Comparison of ENCODE assay signal across 9 mouse cellular contexts in the genomic region with DNA sequence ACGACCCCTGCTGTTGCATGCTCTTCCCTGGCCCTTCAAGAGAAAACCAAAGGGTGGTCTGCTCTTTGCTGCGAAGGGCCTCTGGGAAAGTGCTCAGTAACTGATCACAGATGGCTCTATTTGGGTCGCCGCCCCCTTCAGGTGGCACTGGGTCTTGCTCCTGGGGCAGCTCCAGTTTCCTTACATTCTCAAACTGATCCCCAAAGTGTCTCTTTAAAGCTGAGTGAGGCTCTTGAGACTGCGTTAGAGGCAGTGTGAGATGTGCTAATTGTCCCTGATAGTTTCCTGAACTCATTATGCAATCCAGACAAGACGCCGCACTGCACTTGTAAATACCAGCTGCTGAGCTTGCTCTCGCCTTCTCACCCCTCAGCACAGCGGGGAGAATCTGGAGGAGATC. TPM values are rescaled to one million over a fixed set of nuclear protein-coding genes. Genes with fewer than 3 reads are reported as not detected.
DNase-seq lines count a peak whose midpoint lies in the region; ATAC-seq lines count a peak whose summit lies in the region.
"Had no signal": no experiment of that assay in that cellular context is flagged by ENCODE, and none has a peak within 500 bp of the region (broad histone marks: within the 10 kb centered on the region; RNA-seq: fewer than 3 reads in every experiment).

No protein-coding gene starts in this region.

- H3K36me3 ChIP-seq in heart, embryonic 13.5 days, result peaks cover 59% of the 10 kb centered on the region

- H3K27ac ChIP-seq in heart, embryonic 13.5 days (replicated peaks), result no peak overlapping the region
- H3K27ac ChIP-seq: midbrain, embryonic 12.5 days had no signal

- H3K9me3 ChIP-seq in heart, embryonic 13.5 days, result no peaks in the 10 kb centered on the region
- H3K9me3 ChIP-seq: midbrain, embryonic 12.5 days had no signal

- no peak for ATAC-seq in heart, embryonic 13.5 days (ENCODE audit: extremely low read depth, insufficient number of reproducible peaks, low FRiP score, low TSS enrichment)
- 0 out of 2 replicates have a peak, but pooled peaks have one; percentile 27 for ATAC-seq in erythroblast, adult 5-6 weeks (replicated peaks; ENCODE audit: low FRiP score, poor library complexity, severe bottlenecking)

- no peak overlapping the region for H3K4me3 ChIP-seq in heart, embryonic 13.5 days
- H3K4me3 ChIP-seq: midbrain, embryonic 12.5 days had no signal

- peaks cover 27% of the 10 kb centered on the region for H3K4me1 ChIP-seq in heart, embryonic 13.5 days

- DNase-seq in heart, adult 9 months (ENCODE audit: low spot score in 2 of 2), result no peak
- peak; percentile 31 for DNase-seq in right cerebral cortex, postnatal 4 days
- no peak for DNase-seq in right cerebral cortex, postnatal 36 days (ENCODE audit: low spot score in 2 of 2)
- peak; percentile 64 for DNase-seq in retina, embryonic 14.5 days (ENCODE audit: low spot score)
- DNase-seq in urinary bladder, postnatal 14 days (ENCODE audit: low spot score), result no peak
- DNase-seq in urinary bladder, postnatal 10 days (ENCODE audit: low spot score), result no peak

- peak overlapping the region; percentile 56; the same call in 1 of the 2 replicates for H3K9ac ChIP-seq in heart, embryonic 13.5 days
- H3K9ac ChIP-seq: midbrain, embryonic 12.5 days had no signal

- no peak overlapping the region for H3K4me2 ChIP-seq in heart, embryonic 13.5 days
- H3K4me2 ChIP-seq: midbrain, embryonic 12.5 days had no signal

- WGBS in heart, embryonic 13.5 days, result 42% methylated on average over 9 of the region's 9 CpGs

- no peaks in the 10 kb centered on the region for H3K27me3 ChIP-seq in heart, embryonic 13.5 days (replicated peaks)
- H3K27me3 ChIP-seq: midbrain, embryonic 12.5 days had no signal

RNA-seq across cellular contexts. Expression of a gene that starts 8.8 kb away (rescaled TPM):
- 12.3 and 13.5 TPM in 2 replicates for polyA plus RNA-seq in heart, embryonic 13.5 days (2015; fragmentation: Nextera tagmentation; extraction: Ambion mirVana)
- total RNA-seq in erythroblast, adult 5-6 weeks (2015; ENCODE audit: low replicate concordance), result 3.8 and 5.0 TPM in 2 replicates
- total RNA-seq in erythroblast, adult 5-6 weeks (2017; ENCODE audit: low replicate concordance), result 4.1 and 7.2 TPM in 2 replicates

RNA-seq across cellular contexts. Expression of a gene that starts 11.0 kb away (rescaled TPM):
- polyA plus RNA-seq in heart, embryonic 13.5 days (2015; fragmentation: Nextera tagmentation; extraction: Ambion mirVana), result 0.09 TPM in 1 of 2 replicates, not detected in the other
- total RNA-seq in erythroblast, adult 5-6 weeks (2015; ENCODE audit: low replicate concordance), result not detected in 2 replicates
- total RNA-seq in erythroblast, adult 5-6 weeks (2017; ENCODE audit: low replicate concordance), result not detected in 2 replicates
- polyA plus RNA-seq: midbrain, embryonic 12.5 days had no signal

RNA-seq across cellular contexts. Expression of a gene that starts 27.2 kb away (rescaled TPM):
- 36.8 and 41.2 TPM in 2 replicates for polyA plus RNA-seq in heart, embryonic 13.5 days (2015; fragmentation: Nextera tagmentation; extraction: Ambion mirVana)
- 15.9 and 17.1 TPM in 2 replicates for total RNA-seq in erythroblast, adult 5-6 weeks (2015; ENCODE audit: low replicate concordance)
- 17.0 and 28.0 TPM in 2 replicates for total RNA-seq in erythroblast, adult 5-6 weeks (2017; ENCODE audit: low replicate concordance)

RNA-seq across cellular contexts. Expression of a gene that starts 27.5 kb away (rescaled TPM):
- polyA plus RNA-seq in heart, embryonic 13.5 days (2015; fragmentation: Nextera tagmentation; extraction: Ambion mirVana), result 82.9 and 89.4 TPM in 2 replicates
- total RNA-seq in erythroblast, adult 5-6 weeks (2015; ENCODE audit: low replicate concordance), result 3.7 and 10.2 TPM in 2 replicates
- 13.3 and 17.3 TPM in 2 replicates for total RNA-seq in erythroblast, adult 5-6 weeks (2017; ENCODE audit: low replicate concordance)

RNA-seq across cellular contexts. Expression of a gene that starts 38.9 kb away (rescaled TPM):
- polyA plus RNA-seq in heart, embryonic 13.5 days (2015; fragmentation: Nextera tagmentation; extraction: Ambion mirVana), result 8.5 and 9.2 TPM in 2 replicates
- 6.3 and 10.4 TPM in 2 replicates for total RNA-seq in erythroblast, adult 5-6 weeks (2015; ENCODE audit: low replicate concordance)
- 5.7 and 9.3 TPM in 2 replicates for total RNA-seq in erythroblast, adult 5-6 weeks (2017; ENCODE audit: low replicate concordance)

Comparison
In these comparisons a context has a peak if more than half of its experiments do, and no peak if none do; other contexts are left out.
1. DNase-seq: peak in right cerebral cortex, postnatal 4 days (single experiment) and retina, embryonic 14.5 days (single experiment); none in heart, adult 9 months (0 of 2), right cerebral cortex, postnatal 36 days (0 of 2), urinary bladder, postnatal 14 days (single experiment) and urinary bladder, postnatal 10 days (single experiment).